Mouse (Mus musculus): ENCODE measurements at regions not wholly inside any gene's neighbourhood (a gene's known extent, or its start where the extent isn't known, plus 50 kb on each side); places are given as distances from the start of the nearest gene placed in this dataset.

- no peaks in the 10 kb centered on the region for H3K36me3 ChIP-seq (ENCODE audit: control insufficient read depth, insufficient read depth, low read length)
- no peak overlapping the region for H3K9ac ChIP-seq (ENCODE audit: low read depth, low read length)
- no peaks in the 10 kb centered on the region for H3K27me3 ChIP-seq (ENCODE audit: control insufficient read depth, insufficient read depth, low read length)
- H3K4me2 ChIP-seq (replicated peaks; ENCODE audit: low read depth, low read length), result no peak overlapping the region
- H3K4me1 ChIP-seq (ENCODE audit: control insufficient read depth, insufficient read depth, low read length), result no peaks in the 10 kb centered on the region
- 72% methylated on average over 4 of the region's 4 CpGs for WGBS
- no peak overlapping the region for H3K4me3 ChIP-seq (ENCODE audit: low read length)
- H3K9me3 ChIP-seq (ENCODE audit: control insufficient read depth, low read length), result no peaks in the 10 kb centered on the region; the same call in 1 of the 2 replicates
- ATAC-seq (ENCODE audit: low FRiP score, low TSS enrichment), result no peak
- H3K27ac ChIP-seq (ENCODE audit: low read depth, low read length), result no peak overlapping the region
Measured at GRCm38 (mm10) chr16:29928291-29928690, 135.9 kb upstream of the Hes1 start.

GRCm38 (mm10) chr16:29931746-29932351, 132.3 kb upstream of the Hes1 start:
- no peak overlapping the region for H3K4me3 ChIP-seq (ENCODE audit: low read length)
- no peak overlapping the region for H3K4me2 ChIP-seq (replicated peaks; ENCODE audit: low read depth, low read length)
- H3K9ac ChIP-seq (ENCODE audit: low read depth, low read length), result no peak overlapping the region
- 82% methylated on average over 10 of the region's 10 CpGs for WGBS
- H3K36me3 ChIP-seq (ENCODE audit: control insufficient read depth, insufficient read depth, low read length), result no peaks in the 10 kb centered on the region
- H3K27me3 ChIP-seq (ENCODE audit: control insufficient read depth, insufficient read depth, low read length), result no peaks in the 10 kb centered on the region
- H3K9me3 ChIP-seq (ENCODE audit: control insufficient read depth, low read length), result no peaks in the 10 kb centered on the region
- H3K4me1 ChIP-seq (ENCODE audit: control insufficient read depth, insufficient read depth, low read length), result no peaks in the 10 kb centered on the region
- H3K27ac ChIP-seq (ENCODE audit: low read depth, low read length), result no peak overlapping the region
- no peak for ATAC-seq (ENCODE audit: low FRiP score, low TSS enrichment)

- ATAC-seq (ENCODE audit: low FRiP score, low TSS enrichment), result no peak
- no peaks in the 10 kb centered on the region for H3K9me3 ChIP-seq (ENCODE audit: control insufficient read depth, low read length)
- no peaks in the 10 kb centered on the region for H3K27me3 ChIP-seq (ENCODE audit: control insufficient read depth, insufficient read depth, low read length)
- no peaks in the 10 kb centered on the region for H3K4me1 ChIP-seq (ENCODE audit: control insufficient read depth, insufficient read depth, low read length)
- H3K27ac ChIP-seq (ENCODE audit: low read depth, low read length), result no peak overlapping the region
- no peak overlapping the region for H3K4me2 ChIP-seq (replicated peaks; ENCODE audit: low read depth, low read length)
- 91% methylated on average over 1 of the region's 1 CpGs for WGBS
- no peak overlapping the region for H3K4me3 ChIP-seq (ENCODE audit: low read length)
- H3K36me3 ChIP-seq (ENCODE audit: control insufficient read depth, insufficient read depth, low read length), result no peaks in the 10 kb centered on the region
- no peak overlapping the region for H3K9ac ChIP-seq (ENCODE audit: low read depth, low read length)
Measured at GRCm38 (mm10) chr16:29934649-29935048, 129.5 kb upstream of the Hes1 start.

- no peaks in the 10 kb centered on the region for H3K9me3 ChIP-seq (ENCODE audit: control insufficient read depth, low read length)
- 94% methylated on average over 9 of the region's 9 CpGs for WGBS
- H3K9ac ChIP-seq (ENCODE audit: low read depth, low read length), result no peak overlapping the region
- no peak for ATAC-seq (ENCODE audit: low FRiP score, low TSS enrichment)
- no peak overlapping the region for H3K27ac ChIP-seq (ENCODE audit: low read depth, low read length)
- no peaks in the 10 kb centered on the region for H3K4me1 ChIP-seq (ENCODE audit: control insufficient read depth, insufficient read depth, low read length)
- H3K4me2 ChIP-seq (replicated peaks; ENCODE audit: low read depth, low read length), result no peak overlapping the region
- no peaks in the 10 kb centered on the region for H3K27me3 ChIP-seq (ENCODE audit: control insufficient read depth, insufficient read depth, low read length)
- no peak overlapping the region for H3K4me3 ChIP-seq (ENCODE audit: low read length)
- H3K36me3 ChIP-seq (ENCODE audit: control insufficient read depth, insufficient read depth, low read length), result no peaks in the 10 kb centered on the region
Measured at GRCm38 (mm10) chr16:29938700-29939099, 125.5 kb upstream of the Hes1 start.

- Histone ChIP-seq H3K4me1 (ENCODE audit: control insufficient read depth, insufficient read depth, low read length) (0 out of 2 replicates have a peak, but pooled peaks cover 3% of the 10 kb centered on the region), H3K9ac (ENCODE audit: low read depth, low read length) (no peak overlapping the region), H3K27me3 (ENCODE audit: control insufficient read depth, insufficient read depth, low read length) (no peaks in the 10 kb centered on the region), H3K4me3 (ENCODE audit: low read length) (no peak overlapping the region), H3K27ac (ENCODE audit: low read depth, low read length) (no peak overlapping the region), H3K9me3 (ENCODE audit: control insufficient read depth, low read length) (no peaks in the 10 kb centered on the region), H3K36me3 (ENCODE audit: control insufficient read depth, insufficient read depth, low read length) (no peaks in the 10 kb centered on the region), H3K4me2 (replicated peaks; ENCODE audit: low read depth, low read length) (no peak overlapping the region)
- ATAC-seq (ENCODE audit: low FRiP score, low TSS enrichment), result no peak
- WGBS, result 86% methylated on average over 8 of the region's 8 CpGs
Measured at GRCm38 (mm10) chr16:29939331-29939850, 124.8 kb upstream of the Hes1 start.

- no peak overlapping the region for H3K4me2 ChIP-seq (replicated peaks; ENCODE audit: low read depth, low read length)
- H3K36me3 ChIP-seq (ENCODE audit: control insufficient read depth, insufficient read depth, low read length), result no peaks in the 10 kb centered on the region
- H3K27me3 ChIP-seq (ENCODE audit: control insufficient read depth, insufficient read depth, low read length), result no peaks in the 10 kb centered on the region
- H3K4me3 ChIP-seq (ENCODE audit: low read length), result no peak overlapping the region
- no peak for ATAC-seq (ENCODE audit: low FRiP score, low TSS enrichment)
- no peak overlapping the region for H3K27ac ChIP-seq (ENCODE audit: low read depth, low read length)
- no peaks in the 10 kb centered on the region for H3K9me3 ChIP-seq (ENCODE audit: control insufficient read depth, low read length)
- peaks cover 3% of the 10 kb centered on the region; the same call in 1 of the 2 replicates for H3K4me1 ChIP-seq (ENCODE audit: control insufficient read depth, insufficient read depth, low read length)
- H3K9ac ChIP-seq (ENCODE audit: low read depth, low read length), result no peak overlapping the region
- 60% methylated on average over 12 of the region's 12 CpGs for WGBS
Measured at GRCm38 (mm10) chr16:29939869-29940707, 124.1 kb upstream of the Hes1 start.

GRCm38 (mm10) chr16:29942111-29942510, 122.1 kb upstream of the Hes1 start:
- no peak for ATAC-seq (ENCODE audit: low FRiP score, low TSS enrichment)
- no peaks in the 10 kb centered on the region for H3K27me3 ChIP-seq (ENCODE audit: control insufficient read depth, insufficient read depth, low read length)

GRCm38 (mm10) chr16:29943963-29944860, 120.0 kb upstream of the Hes1 start:
- Histone ChIP-seq H3K4me2 (replicated peaks; ENCODE audit: low read depth, low read length) (no peak overlapping the region), H3K4me1 (ENCODE audit: control insufficient read depth, insufficient read depth, low read length) (peaks cover 24% of the 10 kb centered on the region; the same call in 1 of the 2 replicates), H3K27me3 (ENCODE audit: control insufficient read depth, insufficient read depth, low read length) (no peaks in the 10 kb centered on the region; the same call in 1 of the 2 replicates), H3K9ac (ENCODE audit: low read depth, low read length) (no peak overlapping the region), H3K9me3 (ENCODE audit: control insufficient read depth, low read length) (no peaks in the 10 kb centered on the region), H3K4me3 (ENCODE audit: low read length) (no peak overlapping the region), H3K36me3 (ENCODE audit: control insufficient read depth, insufficient read depth, low read length) (no peaks in the 10 kb centered on the region), H3K27ac (ENCODE audit: low read depth, low read length) (no peak overlapping the region)
- ATAC-seq (ENCODE audit: low FRiP score, low TSS enrichment), result no peak
- 75% methylated on average over 10 of the region's 10 CpGs for WGBS

More at GRCm38 (mm10) chr16:29942111-29942510, 122.1 kb upstream of the Hes1 start:
- no peaks in the 10 kb centered on the region for H3K36me3 ChIP-seq (ENCODE audit: control insufficient read depth, insufficient read depth, low read length)
- no peak overlapping the region for H3K9ac ChIP-seq (ENCODE audit: low read depth, low read length)
- H3K4me2 ChIP-seq (replicated peaks; ENCODE audit: low read depth, low read length), result no peak overlapping the region
- H3K4me3 ChIP-seq (ENCODE audit: low read length), result no peak overlapping the region
- peaks cover 20% of the 10 kb centered on the region; the same call in 1 of the 2 replicates for H3K4me1 ChIP-seq (ENCODE audit: control insufficient read depth, insufficient read depth, low read length)
- H3K9me3 ChIP-seq (ENCODE audit: control insufficient read depth, low read length), result no peaks in the 10 kb centered on the region
- 75% methylated on average over 7 of the region's 7 CpGs for WGBS
- no peak overlapping the region for H3K27ac ChIP-seq (ENCODE audit: low read depth, low read length)

Data from kidney, embryonic 14.5 days (tissue).